Mouse (Mus musculus): ENCODE measurements around the gene Gm7951.
A peak's percentile ranks its signal among the peaks of the same experiment; 100 is the strongest.
"Not testable (repeated sequence)": the region's sequence is repeated elsewhere in the genome, so short reads cannot be mapped to it uniquely, and the experiment has no call there.

Gm7951 gene

GRCm38 (mm10) chr14:42117269-42117668 lies at the start of gene Gm7951:
Gm7951 (minus strand) TSS chr14:42117369.
- DNase-seq (ENCODE audit: low spot score in 2 of 2): not testable (repeated sequence)

DNA sequence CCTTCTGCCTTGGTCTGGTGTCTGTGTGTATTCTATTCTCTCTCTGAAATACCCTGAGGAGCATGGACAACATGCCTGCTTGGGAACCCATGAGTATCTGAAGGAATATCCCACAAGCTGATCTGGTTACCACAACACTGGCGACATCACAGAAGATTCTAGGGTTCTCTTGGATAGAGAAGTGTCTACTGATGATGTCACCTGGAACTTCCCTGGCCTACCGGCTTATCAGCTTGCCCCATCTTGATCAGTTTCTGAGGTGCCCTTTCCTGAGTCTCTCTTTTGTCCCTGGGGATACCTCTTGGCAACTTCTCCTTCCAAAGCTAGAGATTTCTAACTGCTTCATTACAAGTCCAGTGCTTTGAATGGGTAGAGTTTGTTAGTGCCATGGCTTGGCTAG lies 45.4 kb upstream of the Gm7951 start, which contains the start of gene Gm17027:
Gm17027 (minus strand) TSS at position 101 of the 400 bp plus-strand sequence.
- not testable (repeated sequence) for DNase-seq (ENCODE audit: low spot score in 2 of 2)

DNA sequence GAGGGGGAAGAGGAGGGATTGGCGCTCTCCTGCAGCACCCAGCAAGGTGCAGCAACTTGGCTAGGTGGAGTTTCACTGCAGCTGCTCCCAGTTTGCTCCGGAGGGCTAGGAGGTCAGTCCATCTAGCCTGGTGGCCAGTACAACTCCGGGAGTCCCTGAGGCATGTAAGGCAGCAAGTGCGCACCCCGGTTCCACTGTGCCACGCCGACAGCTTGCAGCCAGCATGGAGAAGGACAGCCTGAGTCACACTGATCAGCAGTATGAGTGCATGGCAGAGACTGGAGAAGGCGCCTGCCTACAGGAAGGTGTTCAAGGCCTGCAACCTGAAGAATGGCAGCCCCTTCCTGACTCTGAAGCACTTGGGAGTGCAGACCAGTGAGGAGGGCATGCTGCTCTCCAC lies 17.4 kb upstream of the Gm7951 start:
- DNase-seq (ENCODE audit: low spot score in 2 of 2): peak; percentile 15 to 18

- DNase-seq (ENCODE audit: low spot score in 2 of 2): peak in 1 of 2 experiments; percentile 16
Observed at GRCm38 (mm10) chr14:42133806-42134205, 16.6 kb upstream of the Gm7951 start.

All from right cerebral cortex, postnatal 10 days (tissue).